Mouse (Mus musculus) CH12.LX (cell line): ENCODE data around the gene Phlda3. TPM values are rescaled to one million over a fixed set of nuclear protein-coding genes. Genes with fewer than 3 reads are reported as not detected.

ENCODE experiments used
- DNase-seq: peaks from one replicate; pipeline ENCODE4 v3.0.0-alpha.2; 2013; ENCODE audit errors: extremely low read depth
- H3K27ac ChIP-seq: 2 replicates; pipeline ENCODE4 v1.5.1; 2012; ENCODE audit warnings: low read depth, mild to moderate bottlenecking, control low read depth, moderate library complexity; ENCODE audit not compliant: insufficient read depth
- H3K27me3 ChIP-seq: replicated peaks from 2 replicates; pipeline ENCODE3; 2012; ENCODE audit warnings: inconsistent platforms
- H3K36me3 ChIP-seq, 2 experiments: replicated peaks in 1 of 2; 2 replicates each; pipeline versions ENCODE3 to v1.6.1; 2012; ENCODE audit warnings: inconsistent platforms in 1 of 2, low read length in 1 of 2, mild to moderate bottlenecking in 1 of 2, mixed read lengths in 1 of 2, moderate library complexity in 1 of 2; ENCODE audit not compliant: control insufficient read depth in 1 of 2, insufficient read depth in 1 of 2
- H3K4me1 ChIP-seq, 2 experiments: 2 replicates each; pipeline ENCODE4 v1.6.1; 2012; ENCODE audit warnings: inconsistent platforms in 1 of 2, moderate library complexity in 1 of 2; ENCODE audit not compliant: insufficient read depth in 2 of 2, control insufficient read depth in 1 of 2
- H3K4me2 ChIP-seq: 2 replicates; pipeline ENCODE4 v1.6.1; 2012; ENCODE audit warnings: low read depth, mild to moderate bottlenecking, control low read depth; ENCODE audit not compliant: poor library complexity, insufficient read depth, severe bottlenecking
- H3K4me3 ChIP-seq, 3 experiments: fragments of 150-350 bp in 1 of 3; sonication (generic) in 1 of 3; replicated peaks in 1 of 3; 2 replicates each; pipeline versions ENCODE3 to v1.5.1; 2011 to 2012; ENCODE audit warnings: low read depth in 2 of 3, low read length in 2 of 3, mild to moderate bottlenecking in 2 of 3, moderate library complexity in 2 of 3, control low read depth in 1 of 3, improper control_type of control experiment in 1 of 3, inconsistent platforms in 1 of 3, mixed read lengths in 1 of 3; ENCODE audit not compliant: poor library complexity in 1 of 3
- H3K79me2 ChIP-seq: replicated peaks from 2 replicates; pipeline ENCODE4 v1.6.1; 2012; ENCODE audit warnings: mild to moderate bottlenecking, moderate library complexity; ENCODE audit not compliant: control insufficient read depth, poor library complexity, insufficient read depth, severe bottlenecking; ENCODE audit errors: extremely low read depth
- H3K9ac ChIP-seq: 2 replicates; pipeline ENCODE4 v1.6.1; 2012; ENCODE audit warnings: low read depth, mild to moderate bottlenecking, control low read depth, moderate library complexity; ENCODE audit not compliant: insufficient read depth
- H3K9me3 ChIP-seq: replicated peaks from 2 replicates; pipeline ENCODE3; 2012; ENCODE audit warnings: low read length, inconsistent platforms, mixed read lengths
- BHLHE40 ChIP-seq: IDR thresholded peaks from 2 replicates; pipeline ENCODE4 v1.6.1; 2011; ENCODE audit warnings: mild to moderate bottlenecking, low read depth, low read length, improper control_type of control experiment
- CHD1 ChIP-seq: IDR thresholded peaks from 2 replicates; pipeline ENCODE4 v1.6.1; 2012; ENCODE audit warnings: low read depth, low read length, improper control_type of control experiment, inconsistent platforms
- CTCF ChIP-seq, 2 experiments: IDR thresholded peaks in 1 of 2; conservative IDR thresholded peaks in 1 of 2; 2 replicates each; pipeline ENCODE4 v1.5.1; 2011 to 2012; ENCODE audit warnings: low read depth in 2 of 2, low read length in 2 of 2, improper control_type of control experiment in 1 of 2, inconsistent platforms in 1 of 2, mild to moderate bottlenecking in 1 of 2, moderate library complexity in 1 of 2
- EP300 ChIP-seq: IDR thresholded peaks from 2 replicates; pipeline ENCODE4 v1.6.1; 2011; ENCODE audit warnings: low read length, improper control_type of control experiment
- JUN ChIP-seq: IDR thresholded peaks from 2 replicates; pipeline ENCODE4 v1.6.1; 2011; ENCODE audit warnings: low read depth, mild to moderate bottlenecking, low read length, improper control_type of control experiment, moderate library complexity; ENCODE audit not compliant: insufficient read depth
- JUND ChIP-seq: conservative IDR thresholded peaks from 2 replicates; pipeline ENCODE4 v1.6.1; 2011; ENCODE audit warnings: low read depth, low read length, improper control_type of control experiment
- MAFK ChIP-seq: IDR thresholded peaks from 2 replicates; pipeline ENCODE4 v1.6.1; 2011; ENCODE audit warnings: low read length, improper control_type of control experiment; ENCODE audit not compliant: insufficient replicate concordance
- MAX ChIP-seq: IDR thresholded peaks from 2 replicates; pipeline ENCODE4 v1.6.1; 2011; ENCODE audit warnings: low read length, improper control_type of control experiment
- MXI1 ChIP-seq: IDR thresholded peaks from 2 replicates; pipeline ENCODE4 v1.6.1; 2011; ENCODE audit warnings: mild to moderate bottlenecking, low read depth, low read length, improper control_type of control experiment
- NELFE ChIP-seq: IDR thresholded peaks from 2 replicates; pipeline ENCODE4 v1.6.1; 2011; ENCODE audit warnings: low read depth, low read length, improper control_type of control experiment
- SMC3 ChIP-seq: IDR thresholded peaks from 2 replicates; pipeline ENCODE4 v1.6.1; 2011; ENCODE audit warnings: low read depth, low read length, improper control_type of control experiment
- USF2 ChIP-seq: conservative IDR thresholded peaks from 2 replicates; pipeline ENCODE4 v1.6.1; 2011; ENCODE audit warnings: low read depth, low read length, improper control_type of control experiment
- ZMIZ1 ChIP-seq: IDR thresholded peaks from 2 replicates; pipeline ENCODE4 v1.6.1; 2012; ENCODE audit warnings: low read depth, mild to moderate bottlenecking, inconsistent platforms, low read length, improper control_type of control experiment
- ZNF384 ChIP-seq: IDR thresholded peaks from 2 replicates; pipeline ENCODE4 v1.6.1; 2012; ENCODE audit warnings: low read depth, low read length, improper control_type of control experiment, inconsistent platforms
- dilution Hi-C: fragments of 300-500 bp; cut with MboI; formaldehyde crosslinking; loops from 2 replicates; pipeline ENCODE4 v1.14.3; 2020; ENCODE audit warnings: low sequenced_read_pairs; ENCODE audit not compliant: extremely low pct_unique_long_range_greater_than_20kb, extremely low pct_ligation_motif_present
- in situ Hi-C: fragments of 300-500 bp; cut with MboI; formaldehyde crosslinking; loops from 3 replicates; pipeline ENCODE4 v1.14.3; 2019; ENCODE audit warnings: low sequenced_read_pairs, low pct_ligation_motif_present, low pct_unique_long_range_greater_than_20kb, mixed read lengths
- polyA plus RNA-seq: library from polyadenylated mRNA; unstranded; fragments of >175 nt; gene quantifications from 2 replicates; pipeline ENCODE4 v1.2.1, GENCODE M21; 2012; ENCODE audit warnings: low read depth; ENCODE audit not compliant: insufficient read length
- total RNA-seq, 2 experiments: library from RNA; depleted of rRNA; stranded (reverse); fragments of 300-350 nt in 1 of 2; fragments of >200 nt in 1 of 2; gene quantifications; 2 replicates each; pipeline ENCODE4 v1.2.3; 2012 to 2014

Phlda3 gene
- total and polyA plus RNA-seq, 3 experiments, result 37.5 to 98.1 (median 49.5) TPM

DNA sequence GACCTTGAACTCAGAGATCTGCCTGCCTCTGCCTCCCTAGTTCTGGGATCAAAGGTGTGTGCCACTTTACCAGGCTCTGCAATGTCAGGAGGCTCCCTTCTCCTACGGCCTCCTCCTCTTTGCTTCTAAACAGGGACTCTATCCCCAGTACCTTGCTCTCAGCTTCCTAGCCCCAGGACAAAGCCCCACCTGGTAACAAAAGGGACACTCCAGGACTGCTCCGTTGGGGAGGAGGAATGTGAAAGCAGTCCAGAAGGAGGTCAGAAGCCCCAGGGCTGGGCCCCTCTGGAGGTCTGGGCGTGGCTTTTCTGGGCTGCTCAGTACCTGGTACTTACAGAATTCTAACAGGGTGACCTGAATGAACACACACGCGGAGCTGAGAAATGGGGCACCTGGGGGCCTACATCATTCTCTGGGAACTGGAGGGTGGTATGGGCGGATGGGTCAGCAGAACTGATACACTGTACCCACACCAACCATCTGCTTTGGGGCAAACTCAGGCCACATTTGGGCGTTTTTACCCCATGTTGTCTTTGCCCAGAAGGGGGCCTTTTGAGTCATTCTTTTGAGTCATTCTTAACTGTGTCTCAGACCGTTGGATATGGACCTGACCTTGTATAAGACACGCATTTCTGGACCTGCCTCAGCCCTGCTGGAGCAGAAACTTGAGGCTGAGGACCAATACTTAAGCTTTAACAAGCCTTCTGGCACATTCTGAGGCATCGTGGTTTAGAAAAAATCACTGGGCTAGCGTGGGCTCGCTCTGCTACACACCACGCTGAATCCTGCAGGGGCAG, 26.4 kb downstream of the Phlda3 start:
- H3K9me3 ChIP-seq, result no peaks in the 10 kb centered on the region
- H3K36me3 ChIP-seq, result no peaks in the 10 kb centered on the region
- DNase-seq, result no peak
- H3K27ac ChIP-seq, result no peak overlapping the region
- H3K4me1 ChIP-seq, result peaks cover 15 to 52% of the 10 kb centered on the region in 2 experiments
- dilution Hi-C loops, result no loop called here
- no peak overlapping the region for H3K9ac ChIP-seq
- TF ChIP-seq EP300 (no peak), CTCF (conservative IDR thresholded peaks at IDR 0.05 in 1 of 2, IDR thresholded peaks at IDR 0.05 in 1 of 2; ENCODE audit: low read depth in 2 of 2, low read length in 2 of 2) (peak in 1 of 2 experiments; percentile 58; a peak in 2 of 4 replicates)
- in situ Hi-C loops, result loop anchor here (5.0 kb wide), 1 partner anchor 45 kb away; the partner anchor contains the start of gene Tnnt2
- peaks cover 8% of the 10 kb centered on the region for H3K27me3 ChIP-seq
- no peak overlapping the region for H3K4me3 ChIP-seq
- H3K4me2 ChIP-seq, result no peak overlapping the region
- no peaks in the 10 kb centered on the region for H3K79me2 ChIP-seq

DNA sequence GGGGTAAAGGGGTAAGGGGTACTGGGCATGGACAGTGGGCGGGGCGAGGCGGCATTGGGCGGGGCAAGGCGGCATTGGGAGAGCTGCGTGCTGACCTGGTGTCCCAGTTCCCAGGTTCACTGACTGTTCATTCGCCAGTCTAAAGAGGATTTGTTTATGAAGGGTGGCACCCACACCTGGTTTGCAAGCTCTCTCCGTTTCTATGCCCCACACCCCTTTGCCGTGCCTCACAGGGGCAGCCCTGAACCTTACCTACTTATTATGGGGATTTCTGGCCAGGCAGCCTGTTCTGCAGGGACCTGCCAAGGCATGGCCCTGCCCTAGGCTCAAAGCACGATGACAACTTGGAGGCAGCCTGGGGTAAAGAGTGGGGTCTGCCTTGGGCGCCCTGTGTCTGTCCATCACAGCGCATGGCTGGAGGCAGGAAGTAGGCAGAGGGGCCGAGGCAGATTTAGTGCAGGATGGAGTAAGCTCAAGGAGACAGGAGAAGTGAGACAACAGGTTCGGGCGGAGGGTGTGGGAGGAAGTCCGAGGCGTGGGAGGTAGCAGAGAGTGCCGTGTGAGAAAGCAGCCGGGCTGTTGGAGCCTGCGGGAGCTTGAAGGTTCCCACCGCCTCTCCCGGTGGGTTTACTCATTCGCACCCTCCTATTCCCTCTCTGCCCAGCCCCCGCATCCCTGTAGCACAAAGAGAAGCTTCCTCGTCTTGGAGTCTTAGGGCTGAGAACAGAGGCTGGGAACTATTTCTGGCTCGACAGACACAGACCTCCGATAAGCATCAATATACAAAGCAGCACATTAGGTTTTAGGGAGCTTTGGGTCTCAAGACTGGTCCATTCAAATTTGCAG, 27.7 kb downstream of the Phlda3 start:
- Histone ChIP-seq H3K27me3 (peaks cover 8% of the 10 kb centered on the region), H3K9me3 (no peaks in the 10 kb centered on the region), H3K27ac (no peak overlapping the region), H3K36me3 (no peaks in the 10 kb centered on the region), H3K4me3 (peak overlapping the region in 2 of 3 experiments; percentile 18 to 25), H3K9ac (no peak overlapping the region), H3K4me1 (peaks cover 10 to 42% of the 10 kb centered on the region in 2 experiments), H3K4me2 (peak overlapping the region; percentile 18; the same call in 1 of the 2 replicates), H3K79me2 (no peaks in the 10 kb centered on the region)
- no peak for DNase-seq
- dilution Hi-C loops (no loop called here), in situ Hi-C loops (loop anchor here (5.0 kb wide), 1 partner anchor 44 kb away; the partner anchor contains the start of gene Tnnt2)
- TF ChIP-seq ZMIZ1 (no peak), MAX (no peak), JUN (no peak), MAFK (no peak), CTCF (conservative IDR thresholded peaks at IDR 0.05 in 1 of 2, IDR thresholded peaks at IDR 0.05 in 1 of 2; ENCODE audit: low read depth in 2 of 2, low read length in 2 of 2) (no peak), MXI1 (no peak), EP300 (no peak), ZNF384 (no peak), NELFE (no peak), USF2 (no peak), JUND (no peak), CHD1 (no peak), BHLHE40 (no peak), SMC3 (no peak)
